Mouse (Mus musculus) megakaryocyte, embryonic 14.5 days (primary cell): ENCODE results near the gene Saysd1.

Experiments
- FLI1 ChIP-seq: IDR thresholded peaks from 2 replicates; pipeline ENCODE4 v1.6.1; 2012; ENCODE audit warnings: low read length, inconsistent platforms, mixed read lengths
- GATA1 ChIP-seq: IDR thresholded peaks from 3 replicates; pipeline ENCODE4 v1.6.1; 2012; ENCODE audit warnings: mixed read lengths, low read length, inconsistent platforms, borderline replicate concordance

DNA sequence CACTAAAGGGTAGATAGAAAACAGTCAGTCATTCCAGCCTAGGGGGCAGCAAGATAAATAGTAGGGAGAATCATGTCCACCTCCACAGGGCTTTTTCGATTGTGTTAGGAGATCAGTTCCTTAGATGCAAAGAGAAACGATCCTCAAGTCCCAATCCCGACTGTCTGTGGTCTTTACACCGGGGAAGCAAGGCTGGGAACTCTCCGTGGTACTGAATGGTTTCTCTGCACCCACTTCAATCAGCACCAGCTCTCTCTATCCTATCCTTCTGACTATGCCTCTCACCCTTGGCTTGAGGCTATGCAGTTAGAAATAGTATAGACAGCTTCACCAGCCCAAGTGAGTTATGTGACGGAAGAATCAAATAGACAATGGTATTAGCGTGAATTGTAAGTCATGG lies 44.8 kb downstream of the Saysd1 start:
- TF ChIP-seq GATA1 (no peak), FLI1 (no peak)
